In genomic region chr7:27249146-27249545, GRCm38 (mm10) we compare ENCODE assay signal across 10 mouse cellular contexts. TPM values are rescaled to one million over a fixed set of nuclear protein-coding genes. Genes with fewer than 3 reads are reported as not detected.
A peak's percentile ranks its signal among the peaks of the same experiment; 100 is the strongest.
DNase-seq lines count a peak whose midpoint lies in the region; ATAC-seq and TF ChIP-seq lines count a peak whose summit lies in the region.
"Had no signal": no experiment of that assay in that cellular context is flagged by ENCODE, and none has a peak within 500 bp of the region (broad histone marks: within the 10 kb centered on the region; RNA-seq: fewer than 3 reads in every experiment).

No protein-coding gene starts in this region.

- peak; percentile 64 for TF ChIP-seq CTCF in lung, postnatal 0 days (IDR thresholded peaks at IDR 0.05)
- TF ChIP-seq CTCF in lung, adult 2 months (IDR thresholded peaks at IDR 0.05; ENCODE audit: insufficient read depth, low read length), result no peak

- DNase-seq in lung, postnatal 0 days (ENCODE audit: low spot score), result peak; percentile 49
- no peak for DNase-seq in lung, adult 2 months
- peak; percentile 56 for DNase-seq in brain, adult 2 months (ENCODE audit: low read depth, low spot score)
- DNase-seq in naive thymus-derived CD4-positive, alpha-beta T cell, adult 2 months (ENCODE audit: low read depth), result peak; percentile 46
- no peak for DNase-seq in frontal cortex, postnatal 14 days (ENCODE audit: low spot score in 2 of 2)
- DNase-seq: layer of hippocampus, adult 9-11 months had no signal

- no peak for TF ChIP-seq POLR2A in lung, adult 2 months (IDR thresholded peaks at IDR 0.05; ENCODE audit: borderline replicate concordance, extremely low read depth, low read depth, low read length)

- no peak for TF ChIP-seq EP300 in lung, postnatal 0 days (IDR thresholded peaks at IDR 0.05)

- ATAC-seq in forebrain, embryonic 13.5 days, result 0 out of 2 replicates have a peak, but pooled peaks have one; percentile 19
- ATAC-seq in forebrain, embryonic 12.5 days (ENCODE audit: low FRiP score), result no peak
- no peak for ATAC-seq in lung, postnatal 0 days
- no peak for ATAC-seq in erythroid progenitor cell, adult 5-6 weeks (replicated peaks; ENCODE audit: low FRiP score, poor library complexity, severe bottlenecking)

- H3K4me3 ChIP-seq in forebrain, embryonic 13.5 days, result no peak overlapping the region
- H3K4me3 ChIP-seq in forebrain, embryonic 12.5 days (replicated peaks), result no peak overlapping the region
- no peak overlapping the region for H3K4me3 ChIP-seq in lung, postnatal 0 days (ENCODE audit: low read depth, low read length)
- no peak overlapping the region for H3K4me3 ChIP-seq in lung, adult 2 months (replicated peaks; ENCODE audit: extremely low read depth, low read depth, low read length)

- 0 out of 2 replicates have a peak, but pooled peaks cover 4% of the 10 kb centered on the region for H3K9me3 ChIP-seq in forebrain, embryonic 13.5 days (replicated peaks)
- no peaks in the 10 kb centered on the region for H3K9me3 ChIP-seq in forebrain, embryonic 12.5 days
- no peaks in the 10 kb centered on the region for H3K9me3 ChIP-seq in lung, postnatal 0 days (ENCODE audit: low read length)

- H3K27me3 ChIP-seq in forebrain, embryonic 13.5 days, result no peaks in the 10 kb centered on the region
- no peaks in the 10 kb centered on the region for H3K27me3 ChIP-seq in forebrain, embryonic 12.5 days
- no peaks in the 10 kb centered on the region for H3K27me3 ChIP-seq in lung, postnatal 0 days (replicated peaks; ENCODE audit: insufficient read depth, low read length)

- peaks cover 37% of the 10 kb centered on the region for H3K36me3 ChIP-seq in forebrain, embryonic 13.5 days (ENCODE audit: poor library complexity, severe bottlenecking)
- H3K36me3 ChIP-seq in forebrain, embryonic 12.5 days (replicated peaks), result peaks cover 43% of the 10 kb centered on the region
- H3K36me3 ChIP-seq in lung, postnatal 0 days (ENCODE audit: insufficient read depth, low read length), result peaks cover 10% of the 10 kb centered on the region; the same call in 1 of the 2 replicates

- no peak overlapping the region for H3K4me2 ChIP-seq in forebrain, embryonic 13.5 days
- no peak overlapping the region for H3K4me2 ChIP-seq in forebrain, embryonic 12.5 days
- H3K4me2 ChIP-seq in lung, postnatal 0 days (replicated peaks; ENCODE audit: low read depth, low read length), result no peak overlapping the region
- H3K4me2 ChIP-seq: midbrain, embryonic 11.5 days had no signal

- H3K27ac ChIP-seq in forebrain, embryonic 13.5 days, result no peak overlapping the region
- no peak overlapping the region for H3K27ac ChIP-seq in forebrain, embryonic 12.5 days
- no peak overlapping the region for H3K27ac ChIP-seq in lung, postnatal 0 days (ENCODE audit: low read length)

- 86% methylated on average over 2 of the region's 2 CpGs for WGBS in forebrain, embryonic 13.5 days
- WGBS in forebrain, embryonic 12.5 days, result 86% methylated on average over 2 of the region's 2 CpGs
- 93% methylated on average over 2 of the region's 2 CpGs for WGBS in lung, postnatal 0 days
- WGBS in lung, adult 2 months, result 97% methylated on average over 2 of the region's 2 CpGs

- H3K9ac ChIP-seq in forebrain, embryonic 13.5 days, result no peak overlapping the region
- no peak overlapping the region for H3K9ac ChIP-seq in forebrain, embryonic 12.5 days
- no peak overlapping the region for H3K9ac ChIP-seq in lung, postnatal 0 days (replicated peaks; ENCODE audit: low read depth)

- no peaks in the 10 kb centered on the region for H3K4me1 ChIP-seq in forebrain, embryonic 13.5 days
- no peaks in the 10 kb centered on the region for H3K4me1 ChIP-seq in forebrain, embryonic 12.5 days
- H3K4me1 ChIP-seq in lung, postnatal 0 days (ENCODE audit: insufficient read depth, low read depth, low read length), result no peaks in the 10 kb centered on the region
- H3K4me1 ChIP-seq in lung, adult 2 months (ENCODE audit: control insufficient read depth, insufficient read depth, low read length), result no peaks in the 10 kb centered on the region

RNA-seq across cellular contexts. Expression of gene Numbl, which starts 9.1 kb away (rescaled TPM):
- polyA plus RNA-seq in forebrain, embryonic 13.5 days (2015; fragmentation: Nextera tagmentation; extraction: Ambion mirVana), result 31.1 and 32.3 TPM in 2 replicates
- 40.6 and 41.8 TPM in 2 replicates for polyA plus RNA-seq in forebrain, embryonic 12.5 days (2016; fragmentation: Nextera tagmentation; extraction: Ambion mirVana)
- polyA plus RNA-seq in lung, postnatal 0 days (2015; fragmentation: Nextera tagmentation; extraction: Ambion mirVana), result 11.6 and 11.7 TPM in 2 replicates
- polyA plus RNA-seq in lung, adult 2 months (2012; rRNA removed), result 33.0 and 36.4 TPM in 2 replicates
- 0.72 TPM in 1 of 2 replicates, not detected in the other for total RNA-seq in erythroid progenitor cell, adult 5-6 weeks (2015; ENCODE audit: low replicate concordance)
- total RNA-seq in erythroid progenitor cell, adult 5-6 weeks (2017; ENCODE audit: low replicate concordance), result under 0.01 and 2.0 TPM in 2 replicates

RNA-seq across cellular contexts. Expression of gene Coq8b, which starts 16.3 kb away (rescaled TPM):
- 22.3 and 25.5 TPM in 2 replicates for polyA plus RNA-seq in forebrain, embryonic 13.5 days (2015; fragmentation: Nextera tagmentation; extraction: Ambion mirVana)
- 20.2 and 21.0 TPM in 2 replicates for polyA plus RNA-seq in forebrain, embryonic 12.5 days (2016; fragmentation: Nextera tagmentation; extraction: Ambion mirVana)
- 21.3 and 23.6 TPM in 2 replicates for polyA plus RNA-seq in lung, postnatal 0 days (2015; fragmentation: Nextera tagmentation; extraction: Ambion mirVana)
- 68.6 and 76.8 TPM in 2 replicates for polyA plus RNA-seq in lung, adult 2 months (2012; rRNA removed)
- 2.9 TPM in 1 of 2 replicates, not detected in the other for total RNA-seq in erythroid progenitor cell, adult 5-6 weeks (2015; ENCODE audit: low replicate concordance)
- total RNA-seq in erythroid progenitor cell, adult 5-6 weeks (2017; ENCODE audit: low replicate concordance), result 7.7 TPM in 1 of 2 replicates, not detected in the other

RNA-seq across cellular contexts. Expression of gene Itpkc, which starts 20.7 kb away (rescaled TPM):
- 4.6 and 5.4 TPM in 2 replicates for polyA plus RNA-seq in forebrain, embryonic 13.5 days (2015; fragmentation: Nextera tagmentation; extraction: Ambion mirVana)
- 6.3 and 7.5 TPM in 2 replicates for polyA plus RNA-seq in forebrain, embryonic 12.5 days (2016; fragmentation: Nextera tagmentation; extraction: Ambion mirVana)
- 2.9 and 4.1 TPM in 2 replicates for polyA plus RNA-seq in lung, postnatal 0 days (2015; fragmentation: Nextera tagmentation; extraction: Ambion mirVana)
- 8.6 and 11.2 TPM in 2 replicates for polyA plus RNA-seq in lung, adult 2 months (2012; rRNA removed)
- total RNA-seq in erythroid progenitor cell, adult 5-6 weeks (2015; ENCODE audit: low replicate concordance), result 1.8 and 4.2 TPM in 2 replicates
- 0.39 and 5.4 TPM in 2 replicates for total RNA-seq in erythroid progenitor cell, adult 5-6 weeks (2017; ENCODE audit: low replicate concordance)

RNA-seq across cellular contexts. Expression of gene Snrpa, which starts 53.1 kb away (rescaled TPM):
- polyA plus RNA-seq in forebrain, embryonic 13.5 days (2015; fragmentation: Nextera tagmentation; extraction: Ambion mirVana), result 269 and 280 TPM in 2 replicates
- polyA plus RNA-seq in forebrain, embryonic 12.5 days (2016; fragmentation: Nextera tagmentation; extraction: Ambion mirVana), result 302 and 306 TPM in 2 replicates
- polyA plus RNA-seq in lung, postnatal 0 days (2015; fragmentation: Nextera tagmentation; extraction: Ambion mirVana), result 69.7 and 75.8 TPM in 2 replicates
- 135 and 136 TPM in 2 replicates for polyA plus RNA-seq in lung, adult 2 months (2012; rRNA removed)
- 41.1 and 41.9 TPM in 2 replicates for total RNA-seq in erythroid progenitor cell, adult 5-6 weeks (2015; ENCODE audit: low replicate concordance)
- total RNA-seq in erythroid progenitor cell, adult 5-6 weeks (2017; ENCODE audit: low replicate concordance), result 7.8 and 14.8 TPM in 2 replicates

RNA-seq across cellular contexts. Expression of gene BC024978, which starts 53.6 kb away (rescaled TPM):
- 4.2 and 4.4 TPM in 2 replicates for polyA plus RNA-seq in forebrain, embryonic 13.5 days (2015; fragmentation: Nextera tagmentation; extraction: Ambion mirVana)
- 3.9 and 4.1 TPM in 2 replicates for polyA plus RNA-seq in forebrain, embryonic 12.5 days (2016; fragmentation: Nextera tagmentation; extraction: Ambion mirVana)
- polyA plus RNA-seq in lung, postnatal 0 days (2015; fragmentation: Nextera tagmentation; extraction: Ambion mirVana), result 2.5 TPM in 2 replicates
- 11.2 and 13.5 TPM in 2 replicates for polyA plus RNA-seq in lung, adult 2 months (2012; rRNA removed)
- total RNA-seq in erythroid progenitor cell, adult 5-6 weeks (2015; ENCODE audit: low replicate concordance), result 0.84 and 9.4 TPM in 2 replicates
- total RNA-seq in erythroid progenitor cell, adult 5-6 weeks (2017; ENCODE audit: low replicate concordance), result not detected in 2 replicates

Comparison
In these comparisons a context has a peak if more than half of its experiments do, and no peak if none do; other contexts are left out.
1. DNase-seq: peak in lung, postnatal 0 days (single experiment), brain, adult 2 months (single experiment) and naive thymus-derived CD4-positive, alpha-beta T cell, adult 2 months (single experiment); none in lung, adult 2 months (single experiment) and frontal cortex, postnatal 14 days (0 of 2).